Mouse (Mus musculus) heart, embryonic 16.5 days (tissue): Measurements from ENCODE around the gene Hoxa1. TPM values are rescaled to one million over a fixed set of nuclear protein-coding genes. Genes with fewer than 3 reads are reported as not detected.

ENCODE experiments used
- ATAC-seq: fragments of 200-750 bp; cut with Nextera tagmentation; replicated peaks from 2 replicates; pipeline ENCODE4 v1.8.0; 2017; ENCODE audit warnings: moderate number of reproducible peaks; ENCODE audit not compliant: insufficient read depth, low FRiP score; ENCODE audit errors: extremely low read depth
- H3K27ac ChIP-seq: fragments of 300-500 bp; sonication (generic); 2 replicates; pipeline ENCODE4 v1.5.1; 2014; ENCODE audit warnings: mild to moderate bottlenecking, low read length, control low read depth, moderate library complexity
- H3K27me3 ChIP-seq: fragments of 300-500 bp; sonication (generic); 2 replicates; pipeline ENCODE4 v1.6.1; 2014; ENCODE audit warnings: low read length, mixed read lengths; ENCODE audit not compliant: control insufficient read depth, insufficient read depth
- H3K36me3 ChIP-seq: fragments of 300-500 bp; sonication (generic); 2 replicates; pipeline ENCODE4 v1.6.1; 2014; ENCODE audit not compliant: control insufficient read depth, insufficient read depth
- H3K4me1 ChIP-seq: fragments of 300-500 bp; sonication (generic); 2 replicates; pipeline ENCODE4 v1.6.1; 2014; ENCODE audit warnings: low read length, mixed read lengths; ENCODE audit not compliant: control insufficient read depth, insufficient read depth
- H3K4me2 ChIP-seq: fragments of 300-500 bp; sonication (generic); 2 replicates; pipeline ENCODE4 v1.6.1; 2014; ENCODE audit warnings: low read depth, mild to moderate bottlenecking, control low read depth, low read length
- H3K4me3 ChIP-seq: fragments of 300-500 bp; sonication (generic); 2 replicates; pipeline ENCODE4 v1.5.1; 2014; ENCODE audit warnings: mild to moderate bottlenecking, control low read depth, low read length
- H3K9ac ChIP-seq: fragments of 300-500 bp; sonication (generic); 2 replicates; pipeline ENCODE4 v1.6.1; 2014; ENCODE audit warnings: low read length, control low read depth
- H3K9me3 ChIP-seq: fragments of 300-500 bp; sonication (generic); replicated peaks from 2 replicates; pipeline ENCODE4 v1.6.1; 2016; ENCODE audit warnings: low read length; ENCODE audit not compliant: control insufficient read depth
- WGBS: fragments of 180-500 bp; shearing (Covaris S2); extraction: QIAGEN DNeasy Blood & Tissue Kit; methylation state at CpG from one replicate; pipeline ENCODE4 v1.1.7; 2014; 5-methylcytosine and 5-hydroxymethylcytosine counted together
- polyA plus RNA-seq: library from polyadenylated mRNA; unstranded; fragments of >200 nt; fragmentation: Nextera tagmentation; extraction: Ambion mirVana; gene quantifications from 2 replicates; pipeline ENCODE4 v1.2.1, GENCODE M21; 2015

The Hoxa1 gene
- polyA plus RNA-seq, 1 experiment from 2014 or later: 0.68 TPM

GRCm38 (mm10) chr6:52152226-52153193 is 5.6 kb downstream of the Hoxa1 start:
- Histone ChIP-seq H3K9ac (no peak overlapping the region), H3K4me2 (no peak overlapping the region), H3K4me3 (no peak overlapping the region), H3K27me3 (peaks cover 85% of the 10 kb centered on the region), H3K9me3 (peaks cover 5% of the 10 kb centered on the region; the same call in 1 of the 2 replicates), H3K36me3 (no peaks in the 10 kb centered on the region), H3K27ac (no peak overlapping the region), H3K4me1 (no peaks in the 10 kb centered on the region)
- WGBS: 22% methylated on average over 16 of the region's 16 CpGs
- ATAC-seq: no peak

GRCm38 (mm10) chr6:52151571-52151970 is 6.5 kb downstream of the Hoxa1 start:
- ATAC-seq: no peak
- Histone ChIP-seq H3K4me3 (no peak overlapping the region), H3K4me1 (no peaks in the 10 kb centered on the region), H3K27ac (no peak overlapping the region), H3K9ac (no peak overlapping the region), H3K27me3 (peaks cover 81% of the 10 kb centered on the region), H3K4me2 (no peak overlapping the region), H3K36me3 (no peaks in the 10 kb centered on the region), H3K9me3 (peaks cover 5% of the 10 kb centered on the region; the same call in 1 of the 2 replicates)
- WGBS: 24% methylated on average over 4 of the region's 4 CpGs

- no peaks in the 10 kb centered on the region for H3K4me1 ChIP-seq
- H3K4me3 ChIP-seq: no peak overlapping the region
- 11% methylated on average over 16 of the region's 16 CpGs for WGBS
- peaks cover 5% of the 10 kb centered on the region; the same call in 1 of the 2 replicates for H3K9me3 ChIP-seq
- peaks cover 75% of the 10 kb centered on the region for H3K27me3 ChIP-seq
- no peak overlapping the region for H3K4me2 ChIP-seq
- no peaks in the 10 kb centered on the region for H3K36me3 ChIP-seq
- no peak overlapping the region for H3K27ac ChIP-seq
- no peak for ATAC-seq
- H3K9ac ChIP-seq: no peak overlapping the region
Measured at GRCm38 (mm10) chr6:52150401-52150966, 7.6 kb downstream of the Hoxa1 start.

GRCm38 (mm10) chr6:52139115-52139514 is 19.0 kb downstream of the Hoxa1 start:
- no peak overlapping the region for H3K27ac ChIP-seq
- no peaks in the 10 kb centered on the region for H3K9me3 ChIP-seq
- no peak for ATAC-seq
- H3K36me3 ChIP-seq: no peaks in the 10 kb centered on the region
- H3K4me2 ChIP-seq: no peak overlapping the region
- H3K4me3 ChIP-seq: no peak overlapping the region
- no peak overlapping the region for H3K9ac ChIP-seq
- H3K27me3 ChIP-seq: peaks cover 5% of the 10 kb centered on the region; the same call in 1 of the 2 replicates
- WGBS: 85% methylated on average over 5 of the region's 5 CpGs
- no peaks in the 10 kb centered on the region for H3K4me1 ChIP-seq

- no peaks in the 10 kb centered on the region for H3K9me3 ChIP-seq
- ATAC-seq: no peak
- H3K4me1 ChIP-seq: no peaks in the 10 kb centered on the region
- no peaks in the 10 kb centered on the region for H3K36me3 ChIP-seq
- no peak overlapping the region for H3K4me3 ChIP-seq
- H3K27ac ChIP-seq: no peak overlapping the region
- 65% methylated on average over 10 of the region's 10 CpGs for whole genome bisulfite sequencing
- peaks cover 4% of the 10 kb centered on the region; the same call in 1 of the 2 replicates for H3K27me3 ChIP-seq
- no peak overlapping the region for H3K9ac ChIP-seq
- H3K4me2 ChIP-seq: no peak overlapping the region
Measured at GRCm38 (mm10) chr6:52138576-52138975, 19.5 kb downstream of the Hoxa1 start.

DNA sequence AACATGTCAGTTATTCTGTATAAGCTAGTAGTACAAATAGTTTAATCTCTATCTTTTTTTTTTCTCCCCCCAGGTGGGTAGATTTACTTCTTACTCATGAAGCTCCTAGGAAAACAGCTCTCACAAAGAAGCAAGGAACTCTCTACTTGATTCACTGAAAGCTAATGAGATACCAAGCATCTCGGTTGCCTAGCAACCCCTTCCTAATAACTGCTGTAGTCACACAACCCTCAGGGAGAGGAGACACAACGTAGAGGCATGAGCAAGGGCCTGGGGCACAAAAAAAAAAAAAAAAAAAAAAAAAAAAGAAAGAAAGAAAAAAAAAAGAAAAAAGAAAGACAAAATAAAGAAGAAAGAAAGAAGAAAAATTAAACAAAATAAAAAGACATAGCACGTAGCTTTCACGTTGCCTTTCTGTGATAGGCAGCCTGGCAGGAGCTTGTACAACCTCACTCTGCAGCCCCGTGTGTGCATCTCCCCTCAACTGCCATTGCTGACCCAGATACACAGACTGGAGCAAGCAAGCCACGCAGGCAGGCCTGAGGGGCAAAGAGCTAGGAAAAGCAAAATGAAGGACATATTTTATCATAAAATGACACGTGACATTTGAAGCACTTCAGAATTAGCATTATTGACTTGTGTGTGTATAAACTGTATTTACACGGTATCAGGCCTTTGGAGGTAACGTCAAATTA is 20.1 kb downstream of the Hoxa1 start:
- Histone ChIP-seq H3K27ac (no peak overlapping the region), H3K9ac (no peak overlapping the region), H3K9me3 (no peaks in the 10 kb centered on the region), H3K27me3 (peaks cover 4% of the 10 kb centered on the region; the same call in 1 of the 2 replicates), H3K4me3 (no peak overlapping the region), H3K4me2 (no peak overlapping the region), H3K36me3 (no peaks in the 10 kb centered on the region), H3K4me1 (no peaks in the 10 kb centered on the region)
- 70% methylated on average over 9 of the region's 9 CpGs for WGBS
- ATAC-seq: no peak

- Histone ChIP-seq H3K4me2 (no peak overlapping the region), H3K27ac (no peak overlapping the region), H3K27me3 (peaks cover 35% of the 10 kb centered on the region), H3K4me1 (no peaks in the 10 kb centered on the region), H3K4me3 (no peak overlapping the region), H3K9me3 (peaks cover 12% of the 10 kb centered on the region), H3K9ac (no peak overlapping the region), H3K36me3 (no peaks in the 10 kb centered on the region)
- no peak for ATAC-seq
- WGBS: 75% methylated on average over 4 of the region's 4 CpGs
Measured at GRCm38 (mm10) chr6:52123673-52124072, 34.4 kb downstream of the Hoxa1 start.

DNA sequence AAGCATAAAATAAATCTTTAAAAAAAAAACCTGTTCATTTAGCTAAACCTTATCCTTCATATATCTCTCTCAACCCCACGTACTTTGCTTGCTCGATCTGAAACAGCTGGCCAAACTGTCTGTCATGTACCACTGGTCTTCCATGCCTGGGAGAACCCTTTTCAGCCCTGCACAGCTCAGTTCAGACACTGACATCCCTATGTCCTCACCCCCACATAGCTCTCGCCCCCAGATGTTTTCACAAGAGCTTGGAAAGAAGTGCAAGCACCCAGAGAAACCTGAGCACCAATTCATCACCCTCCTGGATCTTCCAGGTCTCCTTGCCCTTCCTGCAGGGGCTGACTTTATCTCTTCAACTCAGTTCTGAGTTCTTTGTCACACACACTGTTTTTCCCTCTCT is 36.9 kb downstream of the Hoxa1 start:
- Histone ChIP-seq H3K4me2 (no peak overlapping the region), H3K36me3 (no peaks in the 10 kb centered on the region), H3K9me3 (no peaks in the 10 kb centered on the region), H3K27ac (no peak overlapping the region), H3K4me3 (no peak overlapping the region), H3K9ac (no peak overlapping the region), H3K4me1 (peaks cover 2% of the 10 kb centered on the region; the same call in 1 of the 2 replicates), H3K27me3 (peaks cover 45% of the 10 kb centered on the region)
- WGBS: 52% methylated on average over 3 of the region's 3 CpGs
- ATAC-seq: no peak
